Mouse (Mus musculus): ENCODE measurements around the gene Gm10491. TPM values are rescaled to one million over a fixed set of nuclear protein-coding genes. Genes with fewer than 3 reads are reported as not detected.
A peak's percentile ranks its signal among the peaks of the same experiment; 100 is the strongest.
"Not testable (repeated sequence)": the region's sequence is repeated elsewhere in the genome, so short reads cannot be mapped to it uniquely, and the experiment has no call there.

The Gm10491 gene
- not detected for total RNA-seq (2021)

GRCm38 (mm10) chrX:7907735-7908134, at the start of gene Gm10491:
Gm10491 (minus strand) TSS chrX:7907835.
- DNase-seq: no peak
- intact Hi-C loops (cut with DNase I): no loop called here

DNA sequence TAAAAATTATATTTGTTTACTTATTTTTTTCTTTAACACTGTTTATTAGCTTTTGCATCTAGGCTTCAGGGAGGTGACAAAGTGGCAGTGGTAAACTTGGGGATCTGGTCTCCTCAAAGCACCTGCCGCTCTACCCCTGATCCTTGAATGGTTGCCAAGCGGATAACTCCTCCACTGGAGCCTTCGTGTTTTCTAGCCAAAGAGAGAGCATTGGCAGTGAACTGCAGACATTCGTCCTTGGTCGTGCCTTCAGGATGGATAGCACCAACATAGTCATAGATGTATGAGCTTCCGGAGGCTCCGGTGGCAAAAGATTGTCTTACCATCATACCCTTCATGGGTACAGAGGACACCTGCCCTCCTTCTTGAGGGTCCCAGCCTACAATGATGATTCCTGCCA, 42.5 kb upstream of the Gm10491 start:
- intact Hi-C loops (cut with DNase I): no loop called here

DNA sequence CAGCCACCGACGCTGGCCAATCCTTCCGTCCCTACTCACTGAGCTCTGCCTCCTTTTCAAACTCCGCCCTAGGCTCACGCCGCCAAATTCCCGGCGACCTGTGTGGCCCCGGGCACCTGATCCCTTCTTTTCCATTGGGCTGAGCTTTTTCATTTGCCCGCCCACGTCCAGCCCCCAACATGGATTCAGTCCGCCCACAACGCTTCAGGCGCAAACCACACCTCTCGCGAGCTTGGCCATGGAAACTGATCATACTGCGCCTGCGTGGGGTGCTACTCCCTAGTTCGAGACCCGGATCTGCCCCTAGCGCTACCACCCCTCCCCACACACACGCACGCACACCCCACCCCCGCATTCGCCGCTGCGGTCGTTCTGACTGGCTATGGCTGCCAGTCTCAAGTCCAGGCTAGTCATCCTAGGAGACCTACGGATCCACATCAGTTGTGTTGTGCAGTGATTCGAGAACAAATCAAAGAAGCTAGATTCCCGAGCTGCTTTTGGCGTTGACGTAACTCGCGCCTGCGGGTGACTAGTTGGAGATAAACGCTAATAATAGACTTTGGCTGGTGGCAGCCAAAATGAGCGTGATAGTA, 40.4 kb upstream of the Gm10491 start:
- DNase-seq: peak; percentile 88 to 89
- intact Hi-C loops (cut with DNase I): no loop called here

More for the DNA sequence above, 42.5 kb upstream of the Gm10491 start:
- no peak for DNase-seq

DNA sequence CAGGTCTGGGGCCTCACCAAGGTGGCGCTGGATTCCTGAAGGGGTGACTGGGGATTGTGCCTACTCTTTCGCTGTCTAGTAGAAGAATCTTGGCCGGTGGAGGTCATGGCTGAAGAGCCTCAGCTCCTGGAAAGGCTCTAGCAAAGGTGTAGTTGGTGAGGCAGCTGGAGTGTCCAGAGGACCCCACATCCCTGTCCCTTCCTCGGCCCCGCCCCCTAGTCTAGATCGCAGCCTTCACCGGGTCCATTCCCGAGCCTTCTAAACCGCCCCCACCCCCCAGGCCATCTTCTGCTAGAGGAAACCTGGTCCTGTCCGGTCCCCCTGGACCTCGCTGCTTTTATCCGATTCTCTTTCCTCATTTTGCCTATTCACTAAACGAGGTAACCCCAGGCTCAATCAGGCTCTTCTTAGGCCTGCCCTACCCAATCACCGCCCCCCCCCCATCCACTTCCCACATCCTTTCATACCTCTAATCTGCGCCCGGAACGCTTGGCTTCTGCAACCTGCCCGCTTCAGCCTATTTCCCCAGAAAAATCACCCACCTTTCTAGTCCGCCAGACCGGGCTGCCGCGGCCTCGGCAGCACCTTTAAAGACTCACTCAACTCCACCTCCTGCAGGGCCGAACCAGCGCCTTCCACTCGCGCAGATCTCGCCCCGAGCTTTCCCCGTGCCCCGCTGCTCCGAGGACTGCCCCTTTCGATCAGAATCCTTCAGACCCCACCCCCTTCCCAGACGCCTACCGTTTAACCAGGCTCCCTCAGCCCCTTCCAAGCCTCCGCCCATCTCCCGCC, 39.7 kb upstream of the Gm10491 start, which contains the start of gene Hdac6:
Hdac6 (minus strand) TSS at position 782 of the 792 bp plus-strand sequence.
- no peak for DNase-seq
- intact Hi-C loops (cut with DNase I): no loop called here

DNA sequence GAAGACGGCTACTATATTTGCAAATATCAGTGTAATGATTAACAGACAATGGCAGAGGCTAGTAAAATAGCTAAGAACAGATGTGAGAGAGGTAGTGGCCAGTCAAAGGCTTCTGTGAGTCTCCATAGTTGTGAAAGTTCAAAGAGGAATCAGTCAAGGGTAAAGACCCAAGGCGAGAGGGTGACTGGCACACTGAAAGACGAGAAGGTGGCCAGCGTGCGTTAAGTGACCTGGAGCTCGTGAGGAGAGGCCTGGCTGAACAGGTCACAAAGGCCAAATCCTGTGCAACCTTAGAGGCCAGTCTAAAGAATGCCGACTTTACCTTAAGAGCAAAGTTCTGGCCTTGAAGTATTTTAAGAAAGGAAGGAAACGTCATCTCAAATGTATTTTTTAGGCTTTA, 38.0 kb upstream of the Gm10491 start:
- no peak for DNase-seq
- intact Hi-C loops (cut with DNase I): no loop called here

DNA sequence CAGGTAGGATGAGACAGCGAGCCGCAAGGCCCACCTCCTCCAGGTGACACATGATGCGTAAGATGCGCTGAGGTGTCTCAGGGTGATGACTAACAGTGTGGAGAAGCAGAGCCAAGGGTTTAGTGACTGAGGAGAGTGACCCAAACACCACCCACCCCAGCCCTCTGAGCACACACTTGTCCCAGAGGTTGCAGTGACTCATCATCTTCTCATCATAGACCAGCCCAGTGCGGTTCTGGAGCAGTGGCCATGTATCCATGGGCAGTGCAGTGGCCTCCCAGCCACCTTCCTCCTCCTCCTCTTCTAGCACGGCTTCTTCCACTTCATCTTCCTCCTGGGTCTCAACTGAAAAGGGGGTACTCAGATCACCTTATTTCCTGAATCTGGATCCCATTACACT, 30.0 kb upstream of the Gm10491 start:
- DNase-seq: no peak
- intact Hi-C loops (cut with DNase I): no loop called here

DNA sequence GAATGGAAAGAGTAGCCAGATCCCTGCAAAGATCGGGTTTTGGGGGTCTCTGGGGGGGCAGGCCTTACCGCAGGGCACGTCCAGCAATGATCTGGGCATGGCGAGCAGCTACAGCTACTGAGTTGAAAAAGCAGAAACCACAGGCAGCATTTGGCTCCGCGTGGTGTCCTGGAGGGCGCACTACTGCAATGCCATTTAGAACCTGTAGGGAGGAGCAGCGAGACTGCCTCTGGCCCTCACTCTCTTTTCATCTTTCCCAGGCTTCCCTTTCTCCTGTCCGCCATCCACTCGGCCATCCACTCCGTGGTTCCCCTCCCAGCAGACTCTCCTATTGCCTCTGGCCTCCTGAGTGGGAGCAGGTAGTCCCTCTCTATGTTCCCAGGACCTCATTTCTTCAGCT, 29.2 kb upstream of the Gm10491 start:
- intact Hi-C loops (cut with DNase I): no loop called here
- no peak for DNase-seq

DNA sequence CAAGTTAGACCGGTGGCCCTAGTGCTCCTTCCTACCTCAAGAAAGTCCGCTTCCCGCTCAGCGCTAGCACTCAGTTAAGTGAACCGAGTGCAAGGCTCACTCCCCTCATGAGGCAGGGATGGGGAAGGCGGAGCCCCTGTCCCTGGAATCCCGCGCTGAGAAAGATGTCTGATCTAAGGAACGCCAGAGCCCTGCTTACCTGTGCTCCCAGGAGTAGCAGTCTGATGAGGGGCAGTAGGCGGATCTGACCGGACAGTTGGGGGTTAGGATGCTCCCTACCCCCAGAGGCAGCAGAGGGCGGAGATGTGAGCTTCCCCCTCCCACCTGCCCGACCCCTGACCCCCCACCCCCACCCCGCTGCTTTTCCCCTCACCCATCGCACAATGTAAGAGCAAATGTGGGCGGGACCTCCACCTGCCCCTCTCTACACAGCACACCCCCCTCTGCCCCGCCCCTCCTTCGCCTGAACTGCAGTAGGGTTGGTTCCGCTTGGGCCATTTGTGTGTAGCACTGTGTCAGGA, 20.7 kb upstream of the Gm10491 start, which contains the start of gene Eras:
Eras (minus strand) TSS at position 338 of the 521 bp plus-strand sequence.
- DNase-seq: no peak
- intact Hi-C loops (cut with DNase I): no loop called here

DNA sequence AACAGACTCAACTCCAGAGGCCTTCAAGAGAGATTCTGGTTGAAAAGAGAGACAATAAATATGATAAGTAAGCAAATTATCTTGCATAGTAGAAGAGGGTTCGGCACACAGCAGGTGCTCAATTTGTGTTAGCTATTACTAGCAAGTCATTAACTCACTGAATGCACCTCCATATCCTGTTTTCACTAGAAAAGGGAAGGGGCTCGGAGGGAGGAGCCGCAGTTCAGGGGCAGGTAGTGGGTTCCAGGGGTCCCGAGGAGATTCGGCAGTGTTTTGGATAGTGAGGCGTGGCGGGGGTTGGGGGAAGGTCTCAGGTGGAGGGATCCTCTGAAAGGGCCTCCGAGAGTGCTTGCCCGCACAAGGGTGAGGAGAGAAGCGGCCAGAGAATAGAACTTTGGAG, 19.5 kb upstream of the Gm10491 start:
- intact Hi-C loops (cut with DNase I): no loop called here
- no peak for DNase-seq

DNA sequence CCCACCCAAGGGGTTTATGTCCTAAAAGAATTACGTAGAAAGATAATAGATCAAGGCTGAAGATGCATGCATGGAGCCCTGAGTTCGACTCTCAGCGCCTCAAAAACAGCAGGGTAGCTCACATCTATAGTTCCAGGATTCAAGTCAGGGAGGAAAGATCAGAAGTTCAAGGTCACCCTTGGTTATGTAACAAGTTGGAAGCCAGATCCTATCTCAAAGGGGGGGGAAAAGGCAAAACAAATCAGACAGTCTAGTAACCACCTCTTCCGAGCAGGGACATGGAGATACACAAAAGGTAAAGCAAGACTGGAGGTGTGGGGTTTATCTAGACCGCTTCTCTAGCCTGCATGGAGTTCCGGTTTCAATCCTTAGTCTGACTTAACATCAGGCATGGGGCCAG, 18.6 kb upstream of the Gm10491 start:
- DNase-seq: no peak
- intact Hi-C loops (cut with DNase I): no loop called here

DNA sequence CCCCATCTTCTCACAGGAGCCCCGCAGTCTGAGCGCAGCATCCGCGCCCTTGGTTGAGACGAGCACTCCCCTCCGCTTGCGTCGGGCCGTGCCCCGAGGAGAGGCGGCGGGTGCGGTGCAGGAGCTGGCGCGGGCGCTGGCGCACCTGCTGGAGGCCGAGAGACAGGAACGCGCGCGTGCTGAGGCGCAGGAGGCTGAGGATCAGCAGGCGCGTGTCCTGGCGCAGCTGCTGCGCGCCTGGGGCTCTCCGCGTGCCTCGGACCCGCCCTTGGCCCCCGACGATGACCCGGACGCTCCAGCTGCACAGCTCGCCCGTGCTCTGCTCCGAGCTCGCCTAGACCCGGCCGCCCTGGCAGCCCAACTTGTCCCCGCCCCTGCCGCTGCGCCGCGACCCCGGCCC, 14.4 kb upstream of the Gm10491 start:
- intact Hi-C loops (cut with DNase I): no loop called here
- no peak for DNase-seq

GRCm38 (mm10) chrX:7919601-7920383, 12.2 kb upstream of the Gm10491 start, which contains the start of gene Pcsk1n:
Pcsk1n (plus strand) TSS chrX:7919822.
- intact Hi-C loops (cut with DNase I): no loop called here
- no peak for DNase-seq

DNA sequence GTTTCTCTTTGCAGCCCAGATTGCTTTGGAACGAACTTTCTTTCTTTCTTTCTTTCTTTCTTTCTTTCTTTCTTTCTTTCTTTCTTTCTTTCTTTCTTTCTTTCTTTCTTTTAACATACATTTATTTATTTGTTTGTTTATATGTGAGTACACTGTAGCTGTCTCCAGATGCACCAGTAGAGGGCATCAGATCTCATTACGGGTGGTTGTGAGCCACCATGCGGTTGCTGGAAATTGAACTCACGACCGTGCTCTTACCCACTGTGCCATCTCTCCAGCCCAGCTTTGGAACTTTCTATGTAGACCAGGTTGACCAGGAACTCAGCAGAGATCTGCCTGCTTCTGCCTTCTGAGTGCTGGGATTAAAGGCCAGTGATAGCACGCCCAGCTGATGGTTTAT, 10.3 kb upstream of the Gm10491 start:
- intact Hi-C loops (cut with DNase I); DNase-seq: not testable (repeated sequence)

GRCm38 (mm10) chrX:7915669-7916068, 8.0 kb upstream of the Gm10491 start:
- intact Hi-C loops (cut with DNase I): loop anchor here (2.0 kb wide), 1 partner anchor 101 kb away; no protein-coding TSS in a partner anchor
- peak in 1 of 2 experiments; percentile 14 for DNase-seq

GRCm38 (mm10) chrX:7910473-7910872, 2.8 kb upstream of the Gm10491 start:
- intact Hi-C loops (cut with DNase I): no loop called here
- no peak for DNase-seq

DNA sequence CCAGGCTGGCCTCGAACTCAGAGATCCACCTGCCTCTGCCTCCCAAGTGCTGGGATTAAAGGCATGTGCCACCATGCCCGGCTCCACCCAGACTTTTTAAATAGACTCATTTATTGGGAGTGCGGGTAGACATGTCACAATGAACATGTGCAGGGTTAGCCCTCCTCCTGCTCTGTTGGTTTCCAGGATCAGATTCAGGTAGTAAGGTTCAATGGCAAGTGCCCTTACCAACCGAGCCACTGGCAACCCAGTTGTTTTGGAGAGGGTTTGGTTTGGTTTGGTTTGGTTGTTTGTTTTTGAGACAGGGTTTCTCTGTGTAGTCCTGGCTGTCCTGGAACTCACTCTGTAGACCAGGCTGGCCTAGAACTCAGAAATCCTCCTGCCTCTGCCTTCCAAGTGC, 1.6 kb upstream of the Gm10491 start, which contains the start of gene Gm10490:
Gm10490 (plus strand) TSS at position 301 of the 400 bp plus-strand sequence.
- intact Hi-C loops (cut with DNase I); DNase-seq: not testable (repeated sequence)

- intact Hi-C loops (cut with DNase I): loop anchor here (5.0 kb wide), 1 partner anchor 168 kb away; the partner anchor contains the start of gene Suv39h1
- DNase-seq: no peak
Measured at GRCm38 (mm10) chrX:7904441-7904840, 3.2 kb downstream of the Gm10491 start.

- peak; percentile 80 to 81 for DNase-seq
- intact Hi-C loops (cut with DNase I): no loop called here
Measured at GRCm38 (mm10) chrX:7898880-7899874, 8.5 kb downstream of the Gm10491 start, which contains the start of the genes Pqbp1 and Timm17b. Pqbp1 (minus strand) TSS chrX:7899269. Timm17b (plus strand) TSS chrX:7899357.

GRCm38 (mm10) chrX:7898211-7898610, 9.4 kb downstream of the Gm10491 start:
- no peak for DNase-seq
- intact Hi-C loops (cut with DNase I): no loop called here

Measured in heart, postnatal 36 days (tissue).